Mouse (Mus musculus) lung, adult 2 months (tissue): ENCODE results near the gene Fut8.

Experiments
- CTCF ChIP-seq: fragments of 200-500 bp; IDR thresholded peaks from 2 replicates; pipeline ENCODE4 v1.5.1; 2011; ENCODE audit warnings: mild to moderate bottlenecking, low read length, control low read depth; ENCODE audit not compliant: insufficient read depth
- POLR2A ChIP-seq: fragments of 200-500 bp; IDR thresholded peaks from 2 replicates; pipeline ENCODE4 v1.6.1; 2011; ENCODE audit warnings: low read depth, mild to moderate bottlenecking, control low read depth, low read length, borderline replicate concordance; ENCODE audit errors: extremely low read depth

DNA sequence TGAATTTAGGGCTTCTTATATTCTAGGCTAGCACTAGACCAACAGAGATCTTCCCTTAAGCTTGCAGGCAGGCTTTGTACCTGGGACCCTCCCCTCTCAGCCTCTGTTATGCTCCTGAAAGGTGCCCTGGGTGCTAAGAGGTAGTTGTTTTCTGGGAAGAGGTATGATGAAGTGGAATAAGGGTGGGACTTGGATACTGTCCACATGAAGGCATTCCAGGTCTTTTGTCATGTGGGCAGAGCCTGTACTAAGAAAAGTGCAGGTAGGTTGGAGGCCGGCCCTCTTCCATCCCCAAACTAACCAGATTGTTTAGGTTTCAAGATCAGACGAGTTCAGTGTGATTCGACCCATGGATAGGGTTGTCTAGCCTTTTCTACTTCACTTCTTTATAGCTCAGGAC is 45.2 kb upstream of the Fut8 start:
- TF ChIP-seq CTCF = no peak
- TF ChIP-seq POLR2A = no peak
